Mouse (Mus musculus) thymus, adult 2 months (tissue): ENCODE data around the gene Cd2. TPM values are rescaled to one million over a fixed set of nuclear protein-coding genes. Genes with fewer than 3 reads are reported as not detected.

Experiments
- DNase-seq: peaks from one replicate; pipeline ENCODE4 v3.0.0; 2021
- H3K27ac ChIP-seq: fragments of 200-500 bp; 2 replicates; pipeline ENCODE4 v1.5.1; 2012; ENCODE audit warnings: low read length, control low read depth; ENCODE audit not compliant: control insufficient read depth, insufficient read depth
- H3K27me3 ChIP-seq: fragments of 200-500 bp; 2 replicates; pipeline ENCODE4 v1.6.1; 2012; ENCODE audit warnings: mild to moderate bottlenecking, low read length, moderate library complexity, mixed read lengths; ENCODE audit not compliant: control insufficient read depth, insufficient read depth
- H3K36me3 ChIP-seq: fragments of 200-500 bp; 2 replicates; pipeline ENCODE4 v1.6.1; 2012; ENCODE audit warnings: mild to moderate bottlenecking, low read length, moderate library complexity; ENCODE audit not compliant: control insufficient read depth, insufficient read depth
- H3K4me1 ChIP-seq: fragments of 200-500 bp; replicated peaks from 2 replicates; pipeline ENCODE4 v1.6.1; 2012; ENCODE audit warnings: low read length; ENCODE audit not compliant: control insufficient read depth, insufficient read depth
- H3K4me3 ChIP-seq: fragments of 200-500 bp; 2 replicates; pipeline ENCODE4 v1.5.1; 2012; ENCODE audit warnings: mild to moderate bottlenecking, low read length, control low read depth, moderate library complexity; ENCODE audit not compliant: control insufficient read depth, insufficient read depth
- CTCF ChIP-seq: fragments of 200-500 bp; IDR thresholded peaks from 2 replicates; pipeline ENCODE4 v1.5.1; 2012; ENCODE audit warnings: mild to moderate bottlenecking, control low read depth, low read length, moderate library complexity, borderline replicate concordance; ENCODE audit not compliant: control insufficient read depth, poor library complexity, insufficient read depth; ENCODE audit errors: extremely low read depth
- POLR2A ChIP-seq: fragments of 200-500 bp; IDR thresholded peaks from 2 replicates; pipeline ENCODE4 v1.6.1; 2012; ENCODE audit warnings: mild to moderate bottlenecking, low read length, control low read depth, moderate library complexity; ENCODE audit not compliant: control insufficient read depth, poor library complexity, insufficient read depth; ENCODE audit errors: extremely low read depth
- WGBS: fragments of 180-500 bp; shearing (Covaris S2); methylation state at CpG from one replicate; pipeline ENCODE4 v1.1.7; 2018; 5-methylcytosine and 5-hydroxymethylcytosine counted together
- polyA plus RNA-seq: library from polyadenylated mRNA; depleted of rRNA; stranded (reverse); fragments of >200 nt; gene quantifications from 2 replicates; pipeline ENCODE4 v1.2.3, GENCODE M21; 2012

Gene Cd2
- polyA plus RNA-seq, 1 experiment: 117 TPM

- WGBS: 92% methylated on average over 6 of the region's 6 CpGs
- no peak for TF ChIP-seq CTCF
- no peak for TF ChIP-seq POLR2A
- Histone ChIP-seq H3K4me1 (peaks cover 3% of the 10 kb centered on the region; the same call in 1 of the 2 replicates), H3K4me3 (no peak overlapping the region), H3K36me3 (no peaks in the 10 kb centered on the region), H3K27me3 (no peaks in the 10 kb centered on the region), H3K27ac (no peak overlapping the region)
- no peak for DNase-seq
These were observed 27.2 kb upstream of the Cd2 start for GRCm38 (mm10) chr3:101314954-101315353.

- Histone ChIP-seq H3K27me3 (no peaks in the 10 kb centered on the region), H3K36me3 (no peaks in the 10 kb centered on the region), H3K4me1 (peaks cover 3% of the 10 kb centered on the region; the same call in 1 of the 2 replicates), H3K4me3 (no peak overlapping the region), H3K27ac (no peak overlapping the region)
- 83% methylated on average over 8 of the region's 8 CpGs for WGBS
- TF ChIP-seq POLR2A: no peak
- TF ChIP-seq CTCF: no peak
- no peak for DNase-seq
These were observed 25.7 kb upstream of the Cd2 start for GRCm38 (mm10) chr3:101313266-101314051.

DNA sequence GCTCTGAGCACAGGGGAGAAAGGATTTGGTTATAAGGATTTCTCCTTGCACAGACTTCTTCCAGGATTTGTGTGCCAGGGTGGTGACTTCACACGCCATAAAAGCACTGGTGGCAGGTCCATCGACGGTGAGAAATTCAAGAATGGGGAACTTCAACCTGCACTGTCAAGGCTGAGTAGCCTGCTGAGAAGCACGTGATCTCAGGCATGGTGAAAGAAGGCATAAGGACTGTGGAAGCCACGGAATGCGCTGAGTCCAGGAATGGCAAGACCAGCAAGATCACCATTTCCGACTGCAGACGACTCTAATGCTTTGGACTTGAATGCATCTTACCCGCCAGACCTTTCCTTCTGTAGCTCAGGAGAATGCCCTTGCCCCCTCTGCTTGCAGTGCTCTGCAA, 23.2 kb upstream of the Cd2 start:
- Histone ChIP-seq H3K4me3 (no peak overlapping the region), H3K36me3 (no peaks in the 10 kb centered on the region), H3K27ac (no peak overlapping the region), H3K4me1 (peaks cover under 1% of the 10 kb centered on the region; the same call in 1 of the 2 replicates), H3K27me3 (no peaks in the 10 kb centered on the region)
- no peak for DNase-seq
- 35% methylated on average over 9 of the region's 9 CpGs for WGBS
- TF ChIP-seq POLR2A (no peak), CTCF (no peak)

DNA sequence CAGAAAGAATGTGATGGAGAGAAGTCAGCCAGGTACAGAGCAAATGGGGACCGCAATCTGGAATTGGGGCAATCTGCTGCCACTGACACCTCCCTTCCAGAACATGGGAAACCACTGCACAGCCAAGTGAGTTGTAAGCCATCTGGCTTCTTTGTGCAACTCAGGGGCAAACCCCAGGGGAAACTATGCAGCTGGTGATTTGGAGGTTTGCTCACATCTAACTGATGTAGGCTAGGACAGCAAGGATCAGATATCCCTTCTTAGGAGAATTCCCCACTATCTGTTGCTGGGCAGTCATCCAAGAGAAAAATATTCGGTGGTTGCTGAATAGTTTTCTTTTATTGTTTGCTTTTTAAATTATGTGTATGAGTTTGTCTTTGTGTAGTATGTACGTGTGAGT, 21.9 kb upstream of the Cd2 start:
- no peak for TF ChIP-seq CTCF
- no peak for TF ChIP-seq POLR2A
- Histone ChIP-seq H3K27ac (no peak overlapping the region), H3K27me3 (no peaks in the 10 kb centered on the region), H3K4me3 (no peak overlapping the region), H3K36me3 (no peaks in the 10 kb centered on the region), H3K4me1 (no peaks in the 10 kb centered on the region)
- DNase-seq: no peak
- 83% methylated on average over 3 of the region's 3 CpGs for WGBS

DNA sequence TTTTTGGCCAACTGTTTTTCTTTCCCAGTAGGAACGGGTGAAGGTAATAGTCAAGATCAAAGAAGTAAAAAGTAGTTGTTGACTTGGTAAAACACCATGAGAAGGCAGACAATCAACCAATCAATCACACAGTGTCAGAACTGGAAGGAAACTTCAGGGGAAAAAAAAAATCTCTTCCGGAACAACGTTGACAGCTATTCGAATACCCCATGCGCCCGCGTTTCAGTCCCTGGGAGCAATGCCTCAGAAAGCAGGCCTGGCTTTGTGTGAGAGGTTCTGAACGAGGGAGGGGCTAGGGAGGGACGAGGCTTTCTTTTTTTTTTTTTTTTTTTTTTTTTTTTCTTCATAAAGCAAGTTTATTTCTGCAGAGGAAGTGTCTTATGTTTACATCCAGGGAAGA, 18.4 kb upstream of the Cd2 start:
- Histone ChIP-seq H3K27ac (no peak overlapping the region), H3K36me3 (no peaks in the 10 kb centered on the region), H3K27me3 (no peaks in the 10 kb centered on the region), H3K4me3 (no peak overlapping the region), H3K4me1 (peaks cover 5% of the 10 kb centered on the region; the same call in 1 of the 2 replicates)
- WGBS: 55% methylated on average over 9 of the region's 9 CpGs
- DNase-seq: no peak
- TF ChIP-seq POLR2A (no peak), CTCF (no peak)

DNA sequence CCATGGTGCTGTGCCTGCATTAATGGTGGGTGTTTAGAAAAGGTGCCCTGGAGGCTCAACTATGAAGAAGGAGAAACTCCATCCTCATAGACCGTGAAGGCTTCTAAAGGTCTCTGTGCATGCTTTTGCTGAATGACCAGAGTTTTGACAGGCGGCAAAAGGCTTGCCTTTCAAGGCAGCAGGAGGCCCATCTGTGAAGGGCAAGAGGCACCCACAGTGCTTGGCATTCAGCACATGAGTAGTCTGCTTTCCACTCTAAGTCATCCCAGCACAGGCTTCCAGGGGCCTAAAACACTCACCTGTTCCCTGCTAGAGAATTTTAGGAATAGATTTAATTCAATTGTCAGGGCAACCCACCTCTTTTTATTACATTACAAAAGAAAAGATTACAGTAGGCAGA, 17.3 kb upstream of the Cd2 start:
- Histone ChIP-seq H3K27ac (no peak overlapping the region), H3K4me3 (no peak overlapping the region), H3K27me3 (no peaks in the 10 kb centered on the region), H3K4me1 (peaks cover 13% of the 10 kb centered on the region), H3K36me3 (no peaks in the 10 kb centered on the region)
- WGBS: 97% methylated on average over 2 of the region's 2 CpGs
- TF ChIP-seq POLR2A (no peak), CTCF (no peak)
- DNase-seq: no peak
